Mouse (Mus musculus): ENCODE data around the gene Noa1.

- no peak for TF ChIP-seq CTCF (IDR thresholded peaks at IDR 0.05; ENCODE audit: low read depth, low read length)
- TF ChIP-seq POLR2A (IDR thresholded peaks at IDR 0.05; ENCODE audit: borderline replicate concordance, low read depth, low read length): no peak
Observed at GRCm38 (mm10) chr5:77250083-77250482, 59.8 kb downstream of the Noa1 start.

Measured in bone marrow macrophage, adult 2 months (primary cell).